Mouse (Mus musculus) lung, adult 18-20 months (tissue): Measurements from ENCODE around the gene Gm45021.

Source experiments
- DNase-seq, 2 experiments: peaks; one replicate each; pipeline ENCODE4 v3.0.0; 2022; ENCODE audit warnings: mixed read lengths in 2 of 2

The Gm45021 gene

DNA sequence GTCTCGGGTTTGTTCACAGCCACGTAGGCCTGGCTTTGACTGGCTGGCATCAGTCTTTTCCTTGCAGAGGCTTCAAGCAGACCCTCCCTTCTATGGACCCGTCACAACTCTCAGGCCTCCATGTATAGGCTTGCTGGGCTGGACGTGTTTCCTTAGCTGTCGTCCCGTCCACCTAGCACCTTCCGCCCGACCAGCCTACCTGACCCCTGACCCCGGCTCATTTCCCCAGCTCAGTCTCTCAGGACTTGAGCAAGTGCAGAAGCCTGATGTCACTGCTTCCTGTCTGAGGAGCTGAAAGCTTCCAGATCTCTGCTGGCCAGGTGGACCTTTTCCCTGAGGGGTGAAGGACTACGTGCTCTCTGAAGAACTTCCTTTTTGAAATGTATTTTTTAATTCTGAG is 16.1 kb upstream of the Gm45021 start:
- DNase-seq, result peak in 1 of 2 experiments; percentile 52

DNA sequence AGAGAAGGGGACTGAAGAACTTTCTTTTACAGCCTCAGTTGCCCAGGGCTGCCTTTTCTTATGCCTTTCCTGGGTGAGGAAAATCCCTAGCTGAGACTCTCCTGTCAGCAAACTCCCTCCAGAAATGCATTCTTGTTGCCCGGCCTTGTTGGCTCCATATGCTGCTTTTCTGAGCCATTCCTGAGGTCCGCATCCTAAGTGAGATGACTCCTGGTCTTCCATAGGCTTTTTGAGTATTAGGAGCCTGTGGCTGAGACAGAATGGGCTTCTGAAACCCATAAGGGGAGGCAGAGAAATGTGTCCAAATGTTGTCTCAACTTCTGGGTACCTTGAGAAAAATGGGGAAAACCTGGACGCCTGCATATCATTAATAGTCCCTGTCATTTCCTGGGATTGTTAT is 15.4 kb upstream of the Gm45021 start:
- no peak for DNase-seq

DNA sequence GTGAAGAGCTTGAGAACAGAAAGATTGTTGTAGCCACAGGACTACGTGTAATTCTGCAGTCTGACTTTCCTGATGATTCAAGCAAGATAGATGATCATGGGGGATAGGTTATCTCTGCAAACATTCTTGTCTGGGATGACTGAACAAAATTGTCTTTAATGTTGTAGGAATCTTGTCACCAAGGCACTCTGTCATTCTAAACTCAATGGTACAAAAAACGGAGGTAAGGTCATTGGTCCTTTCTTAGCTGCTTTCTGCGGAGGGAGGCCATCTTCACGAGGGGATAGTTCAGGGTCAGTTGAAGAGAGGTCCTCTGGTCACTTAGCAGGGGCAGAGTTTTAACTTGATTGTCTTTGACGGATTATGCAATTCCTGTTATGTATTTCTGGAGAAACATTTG is 10.7 kb upstream of the Gm45021 start:
- DNase-seq, result no peak

DNA sequence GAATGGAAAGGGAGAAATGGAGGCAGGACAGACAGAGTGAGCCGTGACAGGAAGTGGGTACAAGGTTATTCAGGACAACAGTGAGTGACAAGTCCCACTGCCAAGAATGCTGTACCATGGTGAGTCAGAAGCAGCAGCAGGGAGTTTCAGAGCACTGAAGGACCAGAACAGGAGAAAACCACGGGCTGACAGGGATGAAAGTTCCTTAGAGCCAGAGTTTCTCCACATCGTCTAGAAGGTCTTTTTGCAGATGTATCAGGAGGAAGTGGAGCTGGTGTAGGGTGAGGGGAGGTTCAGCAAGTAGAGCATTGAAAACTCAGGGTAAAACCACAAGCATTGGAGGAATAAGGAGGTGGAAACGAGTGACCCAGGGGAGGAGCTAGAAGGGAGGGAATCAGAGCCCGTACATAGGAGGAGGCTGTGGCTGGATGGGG is 10.2 kb upstream of the Gm45021 start:
- peak; percentile 38 to 51 for DNase-seq

DNA sequence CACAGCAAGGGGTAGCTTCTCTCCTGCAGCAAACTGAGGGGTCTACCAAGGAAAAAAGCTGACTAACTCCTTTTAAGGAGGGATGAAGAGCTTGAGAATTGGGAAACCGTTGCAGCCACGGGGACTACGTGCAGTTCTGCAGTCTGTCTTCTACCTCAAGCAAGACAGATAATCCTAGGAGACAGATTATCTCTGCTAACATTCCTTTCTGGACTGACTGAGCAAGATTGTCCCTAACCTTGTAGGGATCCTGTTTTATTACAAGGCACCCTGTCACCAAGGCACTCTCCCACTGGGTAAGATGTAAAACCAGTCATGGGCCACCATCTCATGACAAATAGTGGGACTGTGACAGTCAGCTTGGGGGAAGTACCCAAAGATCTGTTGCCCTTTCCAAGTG is 8.2 kb upstream of the Gm45021 start:
- no peak for DNase-seq

DNA sequence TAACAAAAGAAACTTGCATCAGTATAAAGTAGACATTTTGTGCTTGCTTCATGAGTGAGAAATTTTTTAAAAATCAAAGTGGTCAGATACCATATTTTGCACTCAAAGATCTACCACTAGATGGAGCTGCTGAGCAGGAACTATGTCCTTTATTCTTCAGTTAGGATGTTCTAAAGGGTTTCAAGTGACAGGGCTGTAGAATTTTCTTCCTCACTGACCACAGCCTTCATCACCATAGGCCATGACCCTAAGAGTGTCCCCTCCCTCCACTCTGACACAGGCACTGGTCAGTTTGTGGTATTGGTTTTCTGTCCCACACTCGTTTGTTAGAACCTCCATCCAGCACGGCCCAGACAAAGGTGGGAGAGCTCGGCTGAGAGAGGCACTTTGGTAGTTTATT is 7.4 kb upstream of the Gm45021 start:
- peak in 1 of 2 experiments; percentile 27 for DNase-seq

DNA sequence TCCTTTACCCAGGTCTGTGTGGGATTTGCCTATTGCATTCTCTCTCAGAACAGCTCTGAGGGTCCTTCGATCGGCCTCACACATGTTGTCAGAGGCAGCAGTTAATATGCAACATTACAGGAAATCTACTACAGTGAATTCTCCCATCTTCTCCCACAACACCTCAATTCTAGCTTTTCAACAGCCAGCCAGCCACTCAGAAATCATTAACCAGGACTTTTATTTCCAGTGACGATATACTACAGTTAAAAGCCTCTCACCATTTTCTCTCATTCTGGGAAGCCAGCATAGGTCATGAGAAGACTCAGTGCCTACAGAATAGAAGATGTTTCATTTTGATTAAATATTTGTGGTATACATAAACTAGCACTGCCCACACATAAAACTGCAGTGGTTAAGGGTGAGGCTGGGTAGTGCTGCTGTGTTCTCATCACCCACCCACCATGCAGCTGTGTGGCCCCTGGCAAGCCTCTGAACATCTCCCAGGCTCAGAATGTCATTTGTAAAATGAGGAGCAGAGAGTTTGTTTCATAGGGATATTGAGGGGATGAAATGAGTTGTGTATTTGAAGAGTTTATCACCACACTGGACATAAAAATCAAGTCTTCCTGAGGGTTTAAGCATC is 1.9 kb downstream of the Gm45021 start:
- DNase-seq, result no peak

DNA sequence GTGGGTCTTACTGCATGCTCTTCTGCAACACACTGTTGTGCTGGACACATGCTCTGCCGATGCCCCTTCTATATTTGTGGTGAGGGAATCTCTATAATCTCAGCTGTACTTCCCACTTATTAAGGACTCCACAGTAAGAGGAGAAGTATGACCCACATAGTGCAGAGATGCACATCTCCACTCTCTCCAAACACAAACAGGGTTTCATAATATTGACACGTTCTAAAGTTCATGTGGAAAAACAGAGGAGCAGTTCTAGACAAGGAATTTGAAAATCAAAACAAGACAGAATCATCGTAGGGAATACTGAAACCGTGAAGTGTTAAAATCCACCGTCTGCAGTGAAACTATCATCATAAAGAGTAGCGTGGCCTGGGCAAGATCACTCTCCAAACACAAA is 2.5 kb downstream of the Gm45021 start:
- DNase-seq, result no peak

DNA sequence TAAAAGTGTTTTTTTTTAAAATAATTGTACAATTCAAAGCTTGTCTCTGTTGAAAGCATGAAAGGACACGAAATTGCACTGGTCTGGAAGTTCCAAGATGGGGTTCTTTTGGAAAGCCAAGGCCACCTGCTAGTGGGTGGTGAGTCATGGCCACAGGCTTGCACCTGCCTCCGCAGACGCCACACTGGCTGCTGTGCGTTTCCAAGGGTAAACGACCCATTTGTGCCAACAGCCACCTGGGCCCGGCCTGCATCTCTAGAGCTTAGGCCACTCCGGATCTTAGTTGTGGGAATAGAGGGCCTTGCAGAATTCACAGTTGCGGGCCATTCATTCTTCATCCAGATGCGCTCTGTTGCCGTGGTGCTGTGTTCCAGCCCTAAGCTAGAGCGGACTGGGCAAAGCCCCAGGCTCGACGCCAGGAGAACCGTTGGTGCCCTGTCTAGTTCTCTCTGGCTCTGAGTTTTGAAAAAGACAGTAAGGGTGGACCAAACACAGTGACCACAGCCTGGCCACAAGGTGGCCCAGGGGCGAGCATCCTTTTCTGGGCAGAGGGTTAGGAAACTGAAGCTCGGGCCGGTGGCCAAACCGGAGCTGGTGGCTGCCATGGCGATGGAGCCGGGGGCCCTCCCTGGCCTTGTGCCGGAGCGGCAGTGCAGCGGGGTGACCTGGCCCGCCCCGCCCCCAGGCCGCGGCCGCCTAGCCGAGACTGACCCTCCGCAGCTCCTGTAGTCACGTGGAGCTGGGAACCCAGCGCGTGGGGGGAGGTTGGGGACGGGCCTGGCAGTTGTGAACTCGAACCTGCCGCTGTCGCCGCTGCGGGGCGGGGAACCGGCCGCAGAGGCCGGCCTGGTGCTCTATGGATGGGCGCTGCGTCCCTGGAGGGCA is 4.0 kb downstream of the Gm45021 start, which contains the start of the genes Repin1 and Gm44965:
Repin1 (plus strand) TSS at position 726 of the 885 bp plus-strand sequence.
Gm44965 (plus strand) TSS at position 784 of the 885 bp plus-strand sequence.
- peak; percentile 91 to 93 for DNase-seq

DNA sequence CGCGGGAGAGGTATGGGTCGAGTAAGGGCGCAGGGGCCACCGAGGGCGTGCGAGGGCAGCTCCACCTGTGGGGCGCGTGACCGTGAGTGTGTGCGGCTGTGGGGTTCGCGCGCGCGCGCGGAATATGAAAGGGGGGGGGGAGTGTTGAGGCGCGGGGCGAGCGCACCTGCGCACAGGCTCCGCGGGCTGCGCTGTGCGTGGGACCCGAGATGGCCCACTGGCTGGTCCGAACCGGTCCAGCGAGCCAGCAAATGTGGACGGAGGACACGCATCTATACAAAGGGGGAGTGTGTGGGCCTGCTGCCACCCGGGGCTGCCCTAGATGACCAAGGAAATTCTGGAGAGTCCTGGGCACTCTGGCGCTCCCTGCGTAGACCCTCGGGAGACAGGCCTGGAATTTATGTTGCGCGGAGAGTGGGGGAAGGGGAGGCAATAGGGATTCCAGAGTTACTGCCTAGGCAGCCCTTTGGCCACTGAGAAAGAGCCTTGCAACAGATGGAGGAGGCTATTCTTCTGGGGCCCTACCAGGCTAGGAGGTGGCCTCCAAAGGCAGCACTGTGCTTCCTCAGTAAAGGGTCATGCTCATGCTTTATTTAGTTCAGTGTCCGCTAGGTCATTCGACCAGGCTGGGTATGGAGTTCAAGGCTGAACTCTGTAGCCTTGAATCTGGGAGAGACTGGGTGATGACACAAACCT is 4.8 kb downstream of the Gm45021 start:
- DNase-seq, result peak; percentile 33

DNA sequence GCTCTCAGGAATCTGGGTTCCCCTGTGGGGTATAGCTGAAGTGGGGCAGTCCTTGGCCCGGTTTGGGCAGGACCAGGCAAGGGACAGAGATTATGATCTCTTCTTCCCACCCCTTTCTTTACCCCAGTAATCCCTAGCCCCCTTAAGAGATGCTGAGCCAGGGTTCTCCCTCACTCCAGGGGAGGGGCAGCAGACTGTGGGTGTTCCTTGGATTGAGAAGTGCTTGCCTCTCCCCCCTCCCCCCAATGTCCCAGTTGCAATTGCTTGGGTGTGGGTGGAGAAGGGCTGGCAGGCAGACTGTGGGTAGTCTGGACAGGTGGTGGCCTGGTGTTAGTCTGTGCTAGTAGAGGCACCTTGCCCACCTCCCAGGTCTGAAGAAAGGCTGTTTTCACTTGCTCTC is 5.9 kb downstream of the Gm45021 start:
- DNase-seq, result no peak

DNA sequence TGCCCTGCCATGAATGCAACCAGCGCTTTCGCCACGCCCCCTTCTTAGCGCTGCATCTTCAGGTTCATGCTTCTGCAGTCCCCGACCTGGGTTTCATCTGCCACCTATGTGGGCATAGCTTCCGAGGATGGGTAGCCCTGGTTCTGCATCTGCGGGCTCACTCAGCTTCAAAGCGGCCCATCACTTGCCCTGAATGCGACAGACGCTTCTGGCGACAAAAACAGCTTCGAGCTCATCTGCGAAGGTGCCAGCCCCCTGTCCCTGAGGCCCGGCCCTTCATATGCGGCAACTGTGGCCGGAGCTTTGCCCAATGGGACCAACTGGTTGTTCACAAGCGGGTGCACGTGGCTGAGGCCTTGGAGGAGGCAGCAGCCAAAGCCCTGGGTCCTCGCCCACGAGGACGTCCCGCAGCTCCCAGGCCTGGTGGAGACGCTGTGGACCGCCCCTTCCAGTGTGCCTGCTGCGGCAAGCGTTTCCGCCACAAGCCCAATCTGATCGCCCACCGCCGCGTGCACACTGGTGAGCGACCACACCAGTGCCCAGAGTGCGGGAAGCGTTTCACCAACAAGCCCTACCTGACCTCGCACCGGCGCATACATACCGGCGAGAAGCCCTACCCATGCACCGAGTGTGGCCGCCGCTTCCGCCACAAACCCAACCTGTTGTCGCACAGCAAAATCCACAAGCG is 7.3 kb downstream of the Gm45021 start:
- no peak for DNase-seq

DNA sequence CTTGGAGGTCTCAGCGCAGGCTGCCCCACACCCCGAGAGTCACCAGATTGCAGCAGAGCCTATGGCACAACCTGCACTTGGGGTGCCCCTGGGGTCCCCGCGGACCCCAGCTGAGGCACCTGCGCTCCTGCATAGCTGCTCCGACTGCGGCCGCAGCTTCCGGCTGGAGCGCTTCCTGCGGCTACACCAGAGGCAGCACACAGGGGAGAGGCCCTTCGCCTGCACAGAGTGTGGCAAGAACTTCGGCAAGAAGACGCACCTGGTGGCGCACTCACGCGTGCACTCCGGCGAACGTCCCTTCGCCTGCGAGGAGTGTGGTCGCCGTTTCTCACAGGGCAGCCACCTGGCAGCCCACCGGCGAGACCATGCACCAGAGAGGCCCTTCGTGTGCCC is 7.8 kb downstream of the Gm45021 start:
- no peak for DNase-seq

DNA sequence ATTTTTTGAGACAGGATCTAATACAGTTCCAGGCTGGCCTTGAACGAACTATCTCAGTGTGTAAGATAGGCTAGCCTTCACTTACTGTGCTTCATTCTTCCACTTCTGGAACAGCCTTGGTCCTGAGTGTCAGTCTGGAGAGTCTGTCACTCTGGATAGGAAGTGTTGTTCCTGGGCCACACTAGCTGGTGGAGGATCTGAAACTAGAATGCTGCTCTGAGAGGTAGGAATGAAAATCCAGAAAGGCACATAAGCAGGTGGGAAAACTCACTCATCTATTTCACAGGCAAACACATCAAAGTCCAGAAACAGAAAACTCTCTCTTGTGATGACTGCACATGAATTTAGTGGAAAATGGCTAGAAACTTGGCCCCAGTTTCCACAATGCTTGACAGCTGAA is 11.2 kb downstream of the Gm45021 start:
- DNase-seq, result no peak

DNA sequence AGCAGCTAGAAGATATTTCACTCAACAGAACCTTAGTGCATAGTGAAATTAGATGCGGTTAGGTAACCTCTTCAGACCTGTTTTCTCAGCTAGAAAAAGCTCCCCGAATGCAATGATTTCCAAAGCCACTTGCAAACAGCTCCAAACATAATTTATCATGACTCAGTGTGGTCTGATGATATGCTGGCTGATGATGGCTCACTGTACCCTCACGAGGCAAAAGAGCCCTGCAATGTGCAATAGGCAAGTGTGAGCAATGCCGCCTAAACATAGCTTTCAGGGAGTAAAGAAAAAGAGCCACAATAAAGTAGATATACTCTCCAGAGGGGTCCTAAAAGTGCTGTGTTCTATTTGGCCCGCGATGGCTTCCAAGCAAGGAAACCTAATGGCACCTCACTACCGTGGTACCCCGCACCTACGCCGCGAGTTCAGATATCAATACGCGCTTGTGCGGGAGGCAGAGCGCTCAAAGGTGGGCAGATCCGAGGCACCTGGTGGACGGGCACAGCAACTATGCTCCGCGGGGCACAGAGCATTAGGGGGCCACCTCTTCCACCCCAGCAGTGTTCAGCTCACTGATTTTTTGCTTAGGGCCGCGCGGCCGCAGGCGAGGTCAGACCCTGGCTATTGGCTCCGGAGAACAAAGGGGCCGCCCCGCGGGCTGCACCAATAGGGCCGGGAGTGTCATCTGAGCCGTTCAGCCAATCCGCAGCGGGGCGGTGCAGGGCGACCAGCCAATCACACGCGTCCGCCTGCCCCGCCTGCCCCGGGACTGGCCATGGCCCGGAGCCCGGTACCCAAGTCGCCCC is 12.1 kb downstream of the Gm45021 start, which contains the start of gene Zfp775:
Zfp775 (plus strand) TSS at position 793 of the 809 bp plus-strand sequence.
- peak; percentile 96 to 98 for DNase-seq

DNA sequence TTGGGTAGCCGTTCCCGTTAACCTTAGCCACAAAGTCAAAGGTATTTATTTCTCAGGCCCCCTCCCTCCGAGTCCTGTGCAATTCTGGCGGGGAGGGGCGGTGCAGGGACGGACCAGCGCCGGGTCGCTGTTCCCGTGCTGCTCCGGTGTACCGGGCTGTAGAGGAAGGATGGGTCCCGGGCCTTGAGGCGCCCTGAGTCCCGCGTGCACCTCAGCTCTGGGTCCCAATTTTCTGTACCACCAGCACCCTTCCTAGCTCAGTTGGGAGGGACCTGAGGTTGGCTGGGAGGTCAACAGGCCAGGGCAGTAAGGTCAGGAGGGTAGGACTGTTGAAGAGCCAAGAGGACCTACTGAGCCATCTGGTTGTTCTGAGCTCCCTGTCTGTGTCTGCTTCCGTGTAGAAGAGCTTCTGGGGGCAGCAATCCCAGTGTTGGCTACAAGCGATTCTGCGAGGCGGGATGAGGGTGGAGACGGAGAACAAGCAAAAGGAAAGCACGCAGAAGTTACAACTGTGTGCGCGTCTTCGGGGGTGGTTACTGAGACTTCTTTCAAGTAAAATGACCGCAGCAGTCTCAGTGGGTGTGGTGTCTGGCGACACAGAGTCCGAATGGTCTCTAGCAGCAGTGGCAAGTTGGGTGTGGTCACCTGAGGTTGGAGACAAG is 12.8 kb downstream of the Gm45021 start:
- DNase-seq, result peak; percentile 48 to 57

DNA sequence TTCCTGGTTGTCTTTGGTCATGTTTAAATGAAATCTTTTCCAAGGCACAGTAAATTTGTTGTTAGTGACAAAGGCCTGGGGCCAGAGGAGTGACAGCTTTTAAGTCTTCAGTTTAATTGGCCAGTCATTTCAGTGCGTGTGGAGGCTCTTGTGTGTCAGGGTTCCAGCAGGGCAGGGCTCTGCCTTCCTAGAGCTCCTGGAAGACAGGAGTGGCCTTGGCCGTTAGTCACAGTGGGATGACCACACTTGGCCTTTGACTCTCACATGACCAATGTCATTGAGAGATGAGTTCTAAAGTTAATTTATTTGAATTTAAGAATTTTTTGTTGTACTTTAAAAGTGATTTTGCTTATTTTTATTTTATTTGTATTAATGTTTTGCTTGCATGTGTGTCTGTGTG is 18.7 kb downstream of the Gm45021 start:
- no peak for DNase-seq

DNA sequence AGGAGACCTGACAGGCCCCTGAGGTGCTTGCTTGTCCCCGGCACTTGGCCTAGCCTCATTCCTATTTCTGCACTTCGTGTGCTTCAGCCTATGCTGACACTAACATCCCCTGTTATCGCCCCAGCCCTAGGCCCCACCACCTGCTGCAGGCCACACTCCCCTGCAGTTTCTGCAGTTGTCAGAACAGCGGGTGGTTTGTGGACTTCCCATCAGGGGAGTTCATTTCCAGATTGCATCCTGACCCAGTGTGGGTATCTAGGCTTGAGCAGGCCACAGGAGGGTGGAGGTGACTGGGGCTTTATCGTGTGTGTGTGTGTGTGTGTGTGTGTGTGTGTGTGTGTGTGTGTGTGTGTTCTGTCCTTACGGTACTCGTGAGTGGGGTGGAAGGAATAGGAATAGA is 20.1 kb downstream of the Gm45021 start:
- no peak for DNase-seq

DNA sequence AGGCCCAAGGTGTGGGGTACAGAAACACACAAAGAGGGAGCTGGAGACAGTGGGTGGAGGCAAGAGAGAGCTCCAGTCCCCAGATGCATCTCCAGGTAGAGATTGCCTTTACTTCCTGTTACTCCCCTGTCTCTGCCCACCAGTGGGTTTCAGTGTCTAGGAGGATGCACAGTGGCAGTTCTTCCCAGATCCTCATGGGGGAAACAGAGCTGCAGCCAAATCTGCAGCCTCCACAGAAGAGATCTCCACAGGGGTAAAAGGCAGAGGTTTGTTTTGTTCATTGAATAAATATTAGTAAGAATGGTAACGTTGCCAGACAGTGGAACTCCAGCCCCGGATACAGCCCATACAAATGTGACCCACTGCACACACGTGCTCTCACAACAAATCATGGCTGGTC is 21.2 kb downstream of the Gm45021 start:
- DNase-seq, result no peak

DNA sequence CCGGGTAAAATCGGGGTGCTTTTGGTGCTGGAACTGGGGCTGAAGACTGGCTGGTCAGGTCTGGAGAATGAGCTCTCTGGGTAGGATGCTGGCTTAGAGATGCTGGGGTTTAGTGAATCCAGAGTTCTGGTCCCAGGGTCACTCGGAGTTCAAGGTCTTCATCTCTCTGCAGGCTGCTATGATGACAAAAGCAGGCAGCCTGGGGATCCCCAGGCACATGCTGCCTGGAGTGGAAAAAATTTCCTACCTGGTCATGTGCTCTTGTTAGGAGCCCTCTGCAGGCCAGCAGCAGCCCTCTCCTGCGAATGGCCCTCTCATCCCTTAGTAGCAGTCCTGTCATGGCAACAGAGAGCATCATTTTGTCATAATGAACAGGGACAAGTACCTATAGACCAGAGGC is 24.1 kb downstream of the Gm45021 start:
- no peak for DNase-seq

DNA sequence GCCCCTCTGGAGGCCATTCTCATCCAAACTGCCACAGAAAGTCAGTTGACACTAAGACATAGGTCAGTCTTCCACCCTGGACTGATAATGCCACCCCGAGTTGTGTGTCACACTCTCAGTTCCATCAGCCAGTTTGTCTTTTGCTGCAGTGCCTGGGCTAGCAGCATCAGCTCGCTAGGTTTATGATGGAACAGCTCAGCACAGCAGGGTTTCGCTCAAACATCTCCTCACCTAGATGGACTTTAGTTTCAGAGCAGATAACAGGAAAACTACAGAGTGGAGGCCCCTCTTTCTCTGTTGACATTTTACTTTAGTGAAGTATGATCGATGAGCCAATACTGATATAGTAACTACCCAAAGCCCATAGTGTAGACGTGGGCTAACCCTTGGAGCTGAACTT is 25.3 kb downstream of the Gm45021 start:
- no peak for DNase-seq
